Mouse (Mus musculus): ENCODE results near the gene Ctrb1.

DNA sequence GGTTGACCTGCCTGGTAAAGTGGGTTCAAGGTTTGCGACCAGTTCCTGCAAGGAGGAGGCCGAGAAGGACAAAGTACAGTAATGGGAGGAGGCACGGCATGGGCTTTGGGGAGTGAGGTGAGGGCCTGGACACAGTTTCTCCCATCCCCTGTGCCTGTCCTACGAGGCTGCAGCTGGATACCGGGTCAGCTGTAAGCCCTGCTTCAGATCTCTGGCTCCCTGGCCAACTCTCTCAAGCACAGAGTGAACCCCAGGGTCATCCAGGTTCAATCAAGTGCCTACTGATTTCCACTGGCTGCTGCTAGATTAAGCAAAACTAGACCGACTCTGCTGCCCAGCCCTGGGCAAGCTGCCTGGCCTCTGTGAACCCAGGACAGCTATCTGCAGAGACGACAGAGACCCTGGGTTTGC, 49.5 kb upstream of the Ctrb1 start:
- TF ChIP-seq CTCF (IDR thresholded peaks at IDR 0.05; ENCODE audit: insufficient read depth, low read length) (no peak), POLR2A (IDR thresholded peaks at IDR 0.05; ENCODE audit: borderline replicate concordance, extremely low read depth, low read depth, low read length) (no peak)
